Mouse (Mus musculus): ENCODE measurements around the gene Rpl3l. TPM values are rescaled to one million over a fixed set of nuclear protein-coding genes. Genes with fewer than 3 reads are reported as not detected.

Gene Rpl3l
- polyA plus RNA-seq (2014; fragmentation: Illumina TruSeq; extraction: RNeasy Lipid Tissue Mini Kit (QIAGEN cat#74804); ENCODE audit: low read depth, low replicate concordance): not detected

GRCm38 (mm10) chr17:24727618-24728017 is at the start of gene Rpl3l:
TSS of gene Rpl3l (plus strand) at chr17:24727820.

GRCm38 (mm10) chr17:24689251-24690081 is 38.2 kb upstream of the Rpl3l start, which contains the start of gene Syngr3:
TSS of gene Syngr3 (minus strand) at chr17:24689955.

DNA sequence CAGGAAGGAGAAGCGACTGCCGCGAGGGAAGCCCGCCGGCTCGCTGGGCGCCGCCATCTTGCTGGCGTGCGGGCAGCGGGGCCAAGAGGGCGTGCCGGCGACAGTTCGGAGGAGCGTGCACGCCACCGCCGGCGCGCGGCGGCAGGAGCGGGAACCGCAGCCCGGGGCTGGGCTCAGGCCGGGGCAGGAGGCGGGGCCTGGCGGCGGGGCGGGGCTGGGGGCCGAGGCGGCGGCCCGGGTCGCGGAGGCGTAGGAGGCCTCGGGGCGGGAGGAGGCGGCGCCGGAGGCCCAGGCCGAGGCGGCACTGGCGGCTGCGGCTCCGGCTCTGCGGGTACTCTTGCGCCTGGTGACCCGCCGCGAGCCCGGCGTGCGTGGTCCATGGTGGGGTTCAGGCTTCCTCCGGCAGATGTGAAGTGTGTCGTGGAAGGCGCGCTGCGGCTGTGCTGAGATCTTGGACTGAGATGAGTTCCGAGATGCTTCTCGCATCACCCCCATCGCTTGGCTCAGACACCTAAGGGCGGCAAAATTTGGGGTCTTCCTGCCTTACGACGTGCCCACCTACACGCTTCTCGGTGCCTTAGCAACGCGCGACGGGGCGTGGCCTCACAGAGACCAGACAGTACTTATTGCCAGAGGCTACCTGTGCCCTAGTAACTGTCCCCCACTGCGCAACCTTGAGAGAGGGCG is 31.5 kb upstream of the Rpl3l start, which contains the start of the genes Gfer and Noxo1:
Gene Gfer (minus strand): TSS at position 146 of the 687 bp plus-strand sequence.
Gene Noxo1 (plus strand): TSS at position 224 of the 687 bp plus-strand sequence.

GRCm38 (mm10) chr17:24706982-24707800 is 20.4 kb upstream of the Rpl3l start, which contains the start of gene Tbl3:
TSS of gene Tbl3 (minus strand) at chr17:24707660.

DNA sequence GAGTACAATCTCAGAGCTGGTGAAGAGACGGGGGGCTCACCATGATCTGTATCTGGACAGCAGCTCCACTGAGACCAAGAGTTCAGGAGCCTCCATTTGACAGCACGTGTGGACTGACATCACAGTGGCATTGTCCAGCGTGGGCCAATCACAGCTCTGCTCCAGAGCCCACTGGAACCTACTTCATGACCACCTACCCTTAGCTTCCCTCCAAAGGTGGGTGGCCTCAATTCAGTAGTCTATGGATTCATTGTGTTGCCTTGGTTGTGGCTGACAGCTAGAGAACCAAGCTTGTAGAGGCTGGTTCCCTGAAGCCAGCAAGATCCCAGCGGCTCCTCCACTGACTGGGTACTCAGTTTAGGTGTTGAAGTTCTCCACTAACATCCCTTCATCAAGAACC is 9.7 kb upstream of the Rpl3l start, which contains the start of the genes Rnf151 and Rps2:
Gene Rnf151 (minus strand): TSS at position 121 of the 400 bp plus-strand sequence.
Gene Rps2 (plus strand): TSS at position 174 of the 400 bp plus-strand sequence.

GRCm38 (mm10) chr17:24724184-24724583 is 3.4 kb upstream of the Rpl3l start, which contains the start of gene Ndufb10:
TSS of gene Ndufb10 (minus strand) at chr17:24724478.

DNA sequence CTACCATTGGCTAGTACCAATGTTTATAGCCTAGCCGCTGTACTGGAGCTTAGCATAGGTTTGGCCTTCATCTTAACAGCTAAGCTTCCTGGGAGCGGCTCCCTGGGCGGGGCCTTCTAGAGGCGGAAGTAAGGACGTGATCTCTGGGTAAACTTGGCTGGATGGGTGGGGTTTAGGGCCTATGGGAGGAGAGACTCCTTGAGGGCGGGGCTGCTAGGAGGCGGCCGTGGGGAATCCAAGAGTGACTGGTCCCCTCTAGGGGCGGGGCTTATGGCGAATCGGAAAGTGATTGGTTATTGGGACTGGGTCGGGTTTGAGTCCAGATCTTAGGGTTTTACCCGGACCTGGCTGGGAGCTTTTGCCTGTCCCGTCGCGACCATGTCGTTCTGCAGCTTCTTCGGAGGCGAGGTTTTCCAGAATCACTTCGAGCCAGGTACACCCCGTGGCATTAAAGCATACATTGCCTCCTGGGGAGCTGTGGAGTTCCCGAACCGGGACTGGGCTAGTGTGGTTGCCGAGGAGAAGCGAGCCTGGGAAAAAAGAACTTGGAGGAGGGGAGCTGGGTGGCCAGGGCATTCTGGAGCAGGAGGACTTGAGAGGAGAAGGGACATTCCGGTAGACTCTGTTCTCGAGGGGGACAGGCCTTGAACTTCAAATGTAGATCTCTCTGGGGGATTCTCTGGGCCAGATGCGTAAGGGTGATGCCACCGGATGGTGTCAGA is 8.9 kb downstream of the Rpl3l start, which contains the start of gene Msrb1:
Gene Msrb1 (plus strand): TSS at position 313 of the 722 bp plus-strand sequence.

DNA sequence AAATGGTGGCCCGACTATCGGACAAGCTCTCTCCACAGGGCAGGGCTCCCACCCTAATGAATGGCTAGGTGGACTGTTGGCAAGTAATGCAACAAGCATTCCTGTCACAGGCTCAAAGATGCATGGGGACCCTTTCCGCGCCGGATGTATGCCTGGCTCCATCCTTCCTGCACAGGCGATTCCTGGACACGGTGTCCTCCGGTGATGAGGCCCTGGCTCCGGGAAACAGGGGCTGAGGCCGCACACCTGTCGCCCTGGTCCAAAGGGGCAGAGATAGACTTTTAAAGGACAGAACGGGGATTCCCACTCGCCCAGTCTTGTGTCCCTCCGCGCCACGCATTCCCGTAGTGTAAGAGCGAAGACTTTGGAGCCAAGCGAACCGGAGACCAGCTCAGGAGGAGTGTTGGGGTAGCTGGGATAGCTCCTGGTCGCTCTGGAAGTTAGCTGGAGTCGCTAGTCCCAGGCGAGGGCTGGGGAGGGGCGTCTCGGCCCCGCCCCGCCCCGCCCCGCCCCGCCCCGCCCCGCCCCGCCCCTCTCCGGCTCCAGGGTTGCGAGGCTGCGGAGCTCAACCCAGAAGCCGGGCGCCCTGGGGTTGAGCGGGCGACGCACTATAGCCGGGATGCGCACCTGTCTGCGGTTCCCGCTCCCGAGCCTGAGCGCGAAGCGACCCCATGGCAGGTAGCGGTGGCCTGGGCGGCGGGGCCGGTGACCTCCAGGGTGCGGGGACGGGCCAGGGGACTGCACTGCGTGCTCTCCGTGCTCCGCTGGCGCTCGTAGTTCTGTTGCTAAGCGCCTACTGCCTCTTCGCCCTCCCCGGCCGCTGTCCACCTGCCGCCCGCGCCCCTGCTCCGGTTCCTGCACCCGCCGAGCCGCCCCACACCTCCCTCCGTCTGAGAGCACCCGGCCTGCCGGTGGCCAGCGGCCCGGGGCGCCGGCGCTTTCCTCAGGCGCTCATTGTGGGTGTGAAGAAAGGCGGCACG is 25.1 kb downstream of the Rpl3l start, which contains the start of gene Hs3st6:
Gene Hs3st6 (plus strand): TSS at position 574 of the 980 bp plus-strand sequence.

Other genes with a start within 250 kb of the Rpl3l start
- 1.8 TPM for gene Mlst8, start 248.7 kb upstream of the Rpl3l start, polyA plus RNA-seq (2014; fragmentation: Illumina TruSeq; extraction: RNeasy Lipid Tissue Mini Kit (QIAGEN cat#74804); ENCODE audit: low read depth, low replicate concordance)
- gene Caskin1, start 239.2 kb upstream of the Rpl3l start, polyA plus RNA-seq (2014; fragmentation: Illumina TruSeq; extraction: RNeasy Lipid Tissue Mini Kit (QIAGEN cat#74804); ENCODE audit: low read depth, low replicate concordance): not detected
- gene Traf7, start 199.9 kb upstream of the Rpl3l start, polyA plus RNA-seq (2014; fragmentation: Illumina TruSeq; extraction: RNeasy Lipid Tissue Mini Kit (QIAGEN cat#74804); ENCODE audit: low read depth, low replicate concordance): 3.5 TPM
- not detected for gene Rab26, start 193.6 kb upstream of the Rpl3l start, polyA plus RNA-seq (2014; fragmentation: Illumina TruSeq; extraction: RNeasy Lipid Tissue Mini Kit (QIAGEN cat#74804); ENCODE audit: low read depth, low replicate concordance)
- 1.3 TPM for gene Pkd1, start 178.0 kb upstream of the Rpl3l start, polyA plus RNA-seq (2014; fragmentation: Illumina TruSeq; extraction: RNeasy Lipid Tissue Mini Kit (QIAGEN cat#74804); ENCODE audit: low read depth, low replicate concordance)
- gene Tsc2, start 95.2 kb upstream of the Rpl3l start, polyA plus RNA-seq (2014; fragmentation: Illumina TruSeq; extraction: RNeasy Lipid Tissue Mini Kit (QIAGEN cat#74804); ENCODE audit: low read depth, low replicate concordance): 7.0 TPM
- gene Nthl1, start 95.1 kb upstream of the Rpl3l start, polyA plus RNA-seq (2014; fragmentation: Illumina TruSeq; extraction: RNeasy Lipid Tissue Mini Kit (QIAGEN cat#74804); ENCODE audit: low read depth, low replicate concordance): 0.50 TPM
- gene Slc9a3r2, start 77.5 kb upstream of the Rpl3l start, polyA plus RNA-seq (2014; fragmentation: Illumina TruSeq; extraction: RNeasy Lipid Tissue Mini Kit (QIAGEN cat#74804); ENCODE audit: low read depth, low replicate concordance): 3.9 TPM
- gene Npw, start 69.4 kb upstream of the Rpl3l start, polyA plus RNA-seq (2014; fragmentation: Illumina TruSeq; extraction: RNeasy Lipid Tissue Mini Kit (QIAGEN cat#74804); ENCODE audit: low read depth, low replicate concordance): not detected
- 3.4 TPM for gene Zfp598, start 58.1 kb upstream of the Rpl3l start, polyA plus RNA-seq (2014; fragmentation: Illumina TruSeq; extraction: RNeasy Lipid Tissue Mini Kit (QIAGEN cat#74804); ENCODE audit: low read depth, low replicate concordance)
- gene Syngr3, start 37.9 kb upstream of the Rpl3l start, polyA plus RNA-seq (2014; fragmentation: Illumina TruSeq; extraction: RNeasy Lipid Tissue Mini Kit (QIAGEN cat#74804); ENCODE audit: low read depth, low replicate concordance): not detected
- gene Gfer, start 31.7 kb upstream of the Rpl3l start, polyA plus RNA-seq (2014; fragmentation: Illumina TruSeq; extraction: RNeasy Lipid Tissue Mini Kit (QIAGEN cat#74804); ENCODE audit: low read depth, low replicate concordance): 12.1 TPM
- not detected for gene Noxo1, start 31.6 kb upstream of the Rpl3l start, polyA plus RNA-seq (2014; fragmentation: Illumina TruSeq; extraction: RNeasy Lipid Tissue Mini Kit (QIAGEN cat#74804); ENCODE audit: low read depth, low replicate concordance)
- 0.58 TPM for gene Tbl3, start 20.2 kb upstream of the Rpl3l start, polyA plus RNA-seq (2014; fragmentation: Illumina TruSeq; extraction: RNeasy Lipid Tissue Mini Kit (QIAGEN cat#74804); ENCODE audit: low read depth, low replicate concordance)
- not detected for gene Rnf151, start 9.8 kb upstream of the Rpl3l start, polyA plus RNA-seq (2014; fragmentation: Illumina TruSeq; extraction: RNeasy Lipid Tissue Mini Kit (QIAGEN cat#74804); ENCODE audit: low read depth, low replicate concordance)
- gene Rps2, start 9.7 kb upstream of the Rpl3l start, polyA plus RNA-seq (2014; fragmentation: Illumina TruSeq; extraction: RNeasy Lipid Tissue Mini Kit (QIAGEN cat#74804); ENCODE audit: low read depth, low replicate concordance): 483 TPM
- 138 TPM for gene Ndufb10, start 3.3 kb upstream of the Rpl3l start, polyA plus RNA-seq (2014; fragmentation: Illumina TruSeq; extraction: RNeasy Lipid Tissue Mini Kit (QIAGEN cat#74804); ENCODE audit: low read depth, low replicate concordance)
- gene Msrb1, start 8.8 kb downstream of the Rpl3l start, polyA plus RNA-seq (2014; fragmentation: Illumina TruSeq; extraction: RNeasy Lipid Tissue Mini Kit (QIAGEN cat#74804); ENCODE audit: low read depth, low replicate concordance): 93.0 TPM
- gene Hs3st6, start 25.2 kb downstream of the Rpl3l start, polyA plus RNA-seq (2014; fragmentation: Illumina TruSeq; extraction: RNeasy Lipid Tissue Mini Kit (QIAGEN cat#74804); ENCODE audit: low read depth, low replicate concordance): not detected
- 22.4 TPM for gene Meiob, start 76.5 kb downstream of the Rpl3l start, polyA plus RNA-seq (2014; fragmentation: Illumina TruSeq; extraction: RNeasy Lipid Tissue Mini Kit (QIAGEN cat#74804); ENCODE audit: low read depth, low replicate concordance)
- gene Hagh, start 112.3 kb downstream of the Rpl3l start, polyA plus RNA-seq (2014; fragmentation: Illumina TruSeq; extraction: RNeasy Lipid Tissue Mini Kit (QIAGEN cat#74804); ENCODE audit: low read depth, low replicate concordance): 123 TPM
- 116 TPM for gene Fahd1, start 122.5 kb downstream of the Rpl3l start, polyA plus RNA-seq (2014; fragmentation: Illumina TruSeq; extraction: RNeasy Lipid Tissue Mini Kit (QIAGEN cat#74804); ENCODE audit: low read depth, low replicate concordance)
- 3.5 TPM for gene Igfals, start 138.2 kb downstream of the Rpl3l start, polyA plus RNA-seq (2014; fragmentation: Illumina TruSeq; extraction: RNeasy Lipid Tissue Mini Kit (QIAGEN cat#74804); ENCODE audit: low read depth, low replicate concordance)
- 4.6 TPM for gene Nubp2, start 158.5 kb downstream of the Rpl3l start, polyA plus RNA-seq (2014; fragmentation: Illumina TruSeq; extraction: RNeasy Lipid Tissue Mini Kit (QIAGEN cat#74804); ENCODE audit: low read depth, low replicate concordance)
- gene Spsb3, start 158.8 kb downstream of the Rpl3l start, polyA plus RNA-seq (2014; fragmentation: Illumina TruSeq; extraction: RNeasy Lipid Tissue Mini Kit (QIAGEN cat#74804); ENCODE audit: low read depth, low replicate concordance): not detected
- 1.8 TPM for gene Eme2, start 167.3 kb downstream of the Rpl3l start, polyA plus RNA-seq (2014; fragmentation: Illumina TruSeq; extraction: RNeasy Lipid Tissue Mini Kit (QIAGEN cat#74804); ENCODE audit: low read depth, low replicate concordance)
- gene Mrps34, start 167.3 kb downstream of the Rpl3l start, polyA plus RNA-seq (2014; fragmentation: Illumina TruSeq; extraction: RNeasy Lipid Tissue Mini Kit (QIAGEN cat#74804); ENCODE audit: low read depth, low replicate concordance): 3.6 TPM
- gene Nme3, start 168.7 kb downstream of the Rpl3l start, polyA plus RNA-seq (2014; fragmentation: Illumina TruSeq; extraction: RNeasy Lipid Tissue Mini Kit (QIAGEN cat#74804); ENCODE audit: low read depth, low replicate concordance): 4.9 TPM
- 2.4 TPM for gene Mapk8ip3, start 209.2 kb downstream of the Rpl3l start, polyA plus RNA-seq (2014; fragmentation: Illumina TruSeq; extraction: RNeasy Lipid Tissue Mini Kit (QIAGEN cat#74804); ENCODE audit: low read depth, low replicate concordance)
- gene Jpt2, start 232.9 kb downstream of the Rpl3l start, polyA plus RNA-seq (2014; fragmentation: Illumina TruSeq; extraction: RNeasy Lipid Tissue Mini Kit (QIAGEN cat#74804); ENCODE audit: low read depth, low replicate concordance): 34.7 TPM